Mouse (Mus musculus) lung, embryonic 16.5 days (tissue): ENCODE measurements around the gene Gm10964. TPM values are rescaled to one million over a fixed set of nuclear protein-coding genes. Genes with fewer than 3 reads are reported as not detected.

Source experiments
- ATAC-seq: fragments of 200-750 bp; cut with Nextera tagmentation; 2 replicates; pipeline ENCODE4 v1.8.0; 2017; ENCODE audit warnings: low read depth, mild to moderate bottlenecking, moderate library complexity
- H3K27ac ChIP-seq: fragments of 300-500 bp; sonication (generic); 2 replicates; pipeline ENCODE4 v1.5.1; 2014; ENCODE audit warnings: mild to moderate bottlenecking, control low read depth, low read length
- H3K27me3 ChIP-seq: fragments of 300-500 bp; sonication (generic); 2 replicates; pipeline ENCODE4 v1.6.1; 2014; ENCODE audit warnings: low read depth, low read length, mixed read lengths; ENCODE audit not compliant: control insufficient read depth, insufficient read depth
- H3K36me3 ChIP-seq: fragments of 300-500 bp; sonication (generic); 2 replicates; pipeline ENCODE4 v1.6.1; 2014; ENCODE audit warnings: low read length; ENCODE audit not compliant: control insufficient read depth, insufficient read depth
- H3K4me1 ChIP-seq: fragments of 300-500 bp; sonication (generic); replicated peaks from 2 replicates; pipeline ENCODE4 v1.6.1; 2014; ENCODE audit warnings: low read length, mixed read lengths; ENCODE audit not compliant: control insufficient read depth, insufficient read depth
- H3K4me2 ChIP-seq: fragments of 300-500 bp; sonication (generic); 2 replicates; pipeline ENCODE4 v1.6.1; 2014; ENCODE audit warnings: low read depth, low read length, control low read depth
- H3K4me3 ChIP-seq: fragments of 300-500 bp; sonication (generic); 2 replicates; pipeline ENCODE4 v1.5.1; 2014; ENCODE audit warnings: mild to moderate bottlenecking, low read length, control low read depth
- H3K9ac ChIP-seq: fragments of 300-500 bp; sonication (generic); 2 replicates; pipeline ENCODE4 v1.6.1; 2014; ENCODE audit warnings: low read length, control low read depth
- H3K9me3 ChIP-seq: fragments of 300-500 bp; sonication (generic); 2 replicates; pipeline ENCODE4 v1.6.1; 2016; ENCODE audit warnings: low read length; ENCODE audit not compliant: control insufficient read depth
- WGBS: fragments of 180-500 bp; shearing (Covaris S2); extraction: QIAGEN DNeasy Blood & Tissue Kit; methylation state at CpG from one replicate; pipeline ENCODE4 v1.1.7; 2014; 5-methylcytosine and 5-hydroxymethylcytosine counted together
- polyA plus RNA-seq: library from polyadenylated mRNA; unstranded; fragments of >200 nt; fragmentation: Nextera tagmentation; extraction: Ambion mirVana; gene quantifications from 2 replicates; pipeline ENCODE4 v1.2.1, GENCODE M21; 2015

Gene Gm10964
- polyA plus RNA-seq, result not detected in 2 replicates

GRCm38 (mm10) chr3:103739329-103739728 is at the start of gene Gm10964:
Gene Gm10964 (plus strand): TSS chr3:103739366.
- peaks cover 33% of the 10 kb centered on the region for H3K4me1 ChIP-seq
- no peaks in the 10 kb centered on the region for H3K27me3 ChIP-seq
- no peaks in the 10 kb centered on the region for H3K9me3 ChIP-seq
- peak within 1 kb of the TSS; percentile 96 for H3K27ac ChIP-seq
- H3K4me3 ChIP-seq, result peak within 1 kb of the TSS; percentile 41
- WGBS, result 83% methylated on average over 1 of the region's 1 CpGs
- peak within 1 kb of the TSS; percentile 49 for H3K4me2 ChIP-seq
- peaks cover 11% of the 10 kb centered on the region for H3K36me3 ChIP-seq
- peak within 1 kb of the TSS; percentile 60 for H3K9ac ChIP-seq
- no peak for ATAC-seq

GRCm38 (mm10) chr3:103690506-103690905 is 48.7 kb upstream of the Gm10964 start:
- H3K36me3 ChIP-seq, result no peaks in the 10 kb centered on the region
- no peaks in the 10 kb centered on the region for H3K27me3 ChIP-seq
- no peaks in the 10 kb centered on the region for H3K4me1 ChIP-seq
- ATAC-seq, result no peak
- WGBS, result 75% methylated on average over 3 of the region's 3 CpGs
- no peak overlapping the region for H3K4me3 ChIP-seq
- no peak overlapping the region for H3K9ac ChIP-seq
- H3K4me2 ChIP-seq, result no peak overlapping the region
- H3K9me3 ChIP-seq, result no peaks in the 10 kb centered on the region
- no peak overlapping the region for H3K27ac ChIP-seq

GRCm38 (mm10) chr3:103695556-103695955 is 43.6 kb upstream of the Gm10964 start:
- H3K27me3 ChIP-seq, result no peaks in the 10 kb centered on the region
- H3K4me3 ChIP-seq, result no peak overlapping the region
- H3K9ac ChIP-seq, result no peak overlapping the region
- H3K27ac ChIP-seq, result no peak overlapping the region
- 53% methylated on average over 3 of the region's 3 CpGs for WGBS
- no peak overlapping the region for H3K4me2 ChIP-seq
- no peaks in the 10 kb centered on the region for H3K9me3 ChIP-seq
- no peak for ATAC-seq
- no peaks in the 10 kb centered on the region for H3K4me1 ChIP-seq
- no peaks in the 10 kb centered on the region for H3K36me3 ChIP-seq

- H3K9me3 ChIP-seq, result no peaks in the 10 kb centered on the region
- WGBS, result 80% methylated on average over 1 of the region's 1 CpGs
- no peak overlapping the region for H3K4me2 ChIP-seq
- H3K27ac ChIP-seq, result no peak overlapping the region
- no peak overlapping the region for H3K4me3 ChIP-seq
- no peak overlapping the region for H3K9ac ChIP-seq
- H3K4me1 ChIP-seq, result no peaks in the 10 kb centered on the region
- no peaks in the 10 kb centered on the region for H3K36me3 ChIP-seq
- H3K27me3 ChIP-seq, result no peaks in the 10 kb centered on the region
- ATAC-seq, result no peak
Observed at GRCm38 (mm10) chr3:103696388-103696925, 42.7 kb upstream of the Gm10964 start.

- Histone ChIP-seq H3K9me3 (no peaks in the 10 kb centered on the region; the same call in 1 of the 2 replicates), H3K27me3 (no peaks in the 10 kb centered on the region), H3K4me2 (no peak overlapping the region), H3K4me1 (no peaks in the 10 kb centered on the region; the same call in 1 of the 2 replicates), H3K9ac (no peak overlapping the region), H3K36me3 (no peaks in the 10 kb centered on the region), H3K4me3 (no peak overlapping the region), H3K27ac (no peak overlapping the region)
- 62% methylated on average over 6 of the region's 6 CpGs for WGBS
- no peak for ATAC-seq
Observed at GRCm38 (mm10) chr3:103704661-103705060, 34.5 kb upstream of the Gm10964 start.

- H3K9me3 ChIP-seq, result no peaks in the 10 kb centered on the region; the same call in 1 of the 2 replicates
- WGBS, result 58% methylated on average over 12 of the region's 12 CpGs
- no peaks in the 10 kb centered on the region for H3K36me3 ChIP-seq
- H3K27me3 ChIP-seq, result no peaks in the 10 kb centered on the region
- H3K4me2 ChIP-seq, result no peak overlapping the region
- H3K27ac ChIP-seq, result 0 out of 2 replicates have a peak overlapping the region, but pooled peaks have one; percentile 16
- no peak for ATAC-seq
- no peak overlapping the region for H3K9ac ChIP-seq
- H3K4me1 ChIP-seq, result no peaks in the 10 kb centered on the region; the same call in 1 of the 2 replicates
- no peak overlapping the region for H3K4me3 ChIP-seq
Observed at GRCm38 (mm10) chr3:103705426-103705825, 33.7 kb upstream of the Gm10964 start.

- WGBS, result 84% methylated on average over 5 of the region's 5 CpGs
- no peak overlapping the region for H3K4me3 ChIP-seq
Observed at GRCm38 (mm10) chr3:103709470-103710040, 29.6 kb upstream of the Gm10964 start.

GRCm38 (mm10) chr3:103712196-103712595 is 27.0 kb upstream of the Gm10964 start:
- whole genome bisulfite sequencing, result 77% methylated on average over 4 of the region's 4 CpGs
- no peak overlapping the region for H3K27ac ChIP-seq
- H3K4me3 ChIP-seq, result no peak overlapping the region
- H3K4me1 ChIP-seq, result peaks cover 9% of the 10 kb centered on the region
- ATAC-seq, result no peak
- H3K9me3 ChIP-seq, result no peaks in the 10 kb centered on the region
- H3K36me3 ChIP-seq, result no peaks in the 10 kb centered on the region
- no peak overlapping the region for H3K9ac ChIP-seq
- H3K4me2 ChIP-seq, result no peak overlapping the region
- no peaks in the 10 kb centered on the region for H3K27me3 ChIP-seq

More at GRCm38 (mm10) chr3:103709470-103710040, 29.6 kb upstream of the Gm10964 start:
- no peaks in the 10 kb centered on the region; the same call in 1 of the 2 replicates for H3K9me3 ChIP-seq
- H3K9ac ChIP-seq, result no peak overlapping the region
- H3K36me3 ChIP-seq, result no peaks in the 10 kb centered on the region
- H3K27me3 ChIP-seq, result no peaks in the 10 kb centered on the region
- H3K4me2 ChIP-seq, result no peak overlapping the region
- ATAC-seq, result no peak
- no peak overlapping the region for H3K27ac ChIP-seq
- H3K4me1 ChIP-seq, result no peaks in the 10 kb centered on the region; the same call in 1 of the 2 replicates

GRCm38 (mm10) chr3:103714236-103714875 is 24.8 kb upstream of the Gm10964 start:
- no peaks in the 10 kb centered on the region for H3K36me3 ChIP-seq
- H3K9ac ChIP-seq, result no peak overlapping the region
- ATAC-seq, result no peak
- H3K9me3 ChIP-seq, result no peaks in the 10 kb centered on the region
- no peak overlapping the region for H3K4me2 ChIP-seq
- no peaks in the 10 kb centered on the region for H3K27me3 ChIP-seq
- no peak overlapping the region for H3K4me3 ChIP-seq
- H3K27ac ChIP-seq, result no peak overlapping the region
- WGBS, result 71% methylated on average over 7 of the region's 7 CpGs
- peaks cover 14% of the 10 kb centered on the region for H3K4me1 ChIP-seq
